Mouse (Mus musculus): ENCODE measurements around the gene Ppdpf. TPM values are rescaled to one million over a fixed set of nuclear protein-coding genes. Genes with fewer than 3 reads are reported as not detected.

Ppdpf gene
- 216 TPM in 2 replicates for polyA plus RNA-seq (2015; fragmentation: Nextera tagmentation; extraction: Ambion mirVana)

GRCm38 (mm10) chr2:181187121-181188000 lies at the start of gene Ppdpf:
Gene Ppdpf, plus strand, starts transcription at chr2:181187247.

GRCm38 (mm10) chr2:181156248-181157121 lies 30.6 kb upstream of the Ppdpf start, which contains the start of gene Eef1a2:
Gene Eef1a2, minus strand, starts transcription at chr2:181157014.

DNA sequence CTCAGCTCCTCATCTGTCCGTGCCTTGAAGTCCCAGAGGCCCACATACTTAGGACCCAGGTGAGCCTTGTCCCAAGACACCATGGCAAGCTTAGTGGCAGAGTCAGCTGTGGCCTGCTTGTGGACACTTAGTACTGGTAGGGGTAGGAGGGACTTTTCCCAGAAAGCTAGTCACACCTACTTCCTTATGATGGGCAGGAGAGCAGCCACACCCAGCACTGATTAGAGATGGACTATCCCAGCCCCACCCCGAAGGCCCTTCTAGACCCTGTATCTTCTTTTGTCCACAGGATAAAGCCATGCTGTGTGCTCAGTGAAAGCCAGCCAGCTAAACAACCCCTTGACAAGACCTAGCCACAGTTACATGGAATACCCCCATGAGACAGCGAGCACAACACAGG lies 15.4 kb downstream of the Ppdpf start, which contains the start of gene Ptk6:
Gene Ptk6, minus strand, starts transcription at position 368 of the 400 bp plus-strand sequence.

DNA sequence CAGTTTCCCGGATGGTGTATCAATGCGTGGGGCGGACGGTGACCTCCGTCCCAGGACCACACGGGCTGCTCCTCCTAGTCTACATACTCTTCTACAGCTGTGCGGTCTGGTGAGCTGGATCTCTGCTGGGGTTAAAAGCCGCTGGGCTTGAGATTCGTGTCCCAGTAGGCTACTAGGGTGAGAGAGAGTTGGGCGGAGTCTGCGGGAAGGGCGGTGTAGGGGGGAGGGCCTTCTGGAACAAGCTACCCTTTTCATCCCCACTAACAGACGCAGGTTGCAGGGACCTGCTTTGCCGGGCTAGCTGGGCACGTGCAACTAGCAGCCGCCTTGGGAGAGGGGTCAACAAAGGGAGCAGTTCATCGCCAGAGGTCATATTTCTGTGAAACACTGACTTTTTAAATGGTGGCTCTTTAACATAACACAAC lies 26.0 kb downstream of the Ppdpf start, which contains the start of gene Srms:
Gene Srms, minus strand, starts transcription at position 165 of the 425 bp plus-strand sequence.

GRCm38 (mm10) chr2:181219538-181220216 lies 32.6 kb downstream of the Ppdpf start, which contains the start of gene Fndc11:
Gene Fndc11, plus strand, starts transcription at chr2:181220013.

Other genes starting within 250 kb of the Ppdpf start
- gene Nkain4, start 232.5 kb upstream of the Ppdpf start, polyA plus RNA-seq (2015; fragmentation: Nextera tagmentation; extraction: Ambion mirVana) = 41.6 and 66.4 TPM in 2 replicates
- gene Arfgap1, start 220.0 kb upstream of the Ppdpf start, polyA plus RNA-seq (2015; fragmentation: Nextera tagmentation; extraction: Ambion mirVana) = 44.6 and 60.0 TPM in 2 replicates
- gene Col20a1, start 200.7 kb upstream of the Ppdpf start, polyA plus RNA-seq (2015; fragmentation: Nextera tagmentation; extraction: Ambion mirVana) = 2.3 and 3.7 TPM in 2 replicates
- 3.1 and 5.4 TPM in 2 replicates for gene Chrna4, start 143.7 kb upstream of the Ppdpf start, polyA plus RNA-seq (2015; fragmentation: Nextera tagmentation; extraction: Ambion mirVana)
- gene Kcnq2, start 51.9 kb upstream of the Ppdpf start, polyA plus RNA-seq (2015; fragmentation: Nextera tagmentation; extraction: Ambion mirVana) = 3.5 and 8.4 TPM in 2 replicates
- gene Eef1a2, start 30.2 kb upstream of the Ppdpf start, polyA plus RNA-seq (2015; fragmentation: Nextera tagmentation; extraction: Ambion mirVana) = 2.8 and 7.1 TPM in 2 replicates
- gene Ptk6, start 15.5 kb downstream of the Ppdpf start, polyA plus RNA-seq (2015; fragmentation: Nextera tagmentation; extraction: Ambion mirVana) = 0.05 TPM in 1 of 2 replicates, not detected in the other
- gene Srms, start 25.9 kb downstream of the Ppdpf start, polyA plus RNA-seq (2015; fragmentation: Nextera tagmentation; extraction: Ambion mirVana) = 0.25 and 0.57 TPM in 2 replicates
- gene Fndc11, start 32.8 kb downstream of the Ppdpf start, polyA plus RNA-seq (2015; fragmentation: Nextera tagmentation; extraction: Ambion mirVana) = 0.41 TPM in 1 of 2 replicates, not detected in the other
- gene Helz2, start 54.8 kb downstream of the Ppdpf start, polyA plus RNA-seq (2015; fragmentation: Nextera tagmentation; extraction: Ambion mirVana) = 0.93 and 1.5 TPM in 2 replicates
- 7.2 and 8.2 TPM in 2 replicates for gene Gmeb2, start 100.8 kb downstream of the Ppdpf start, polyA plus RNA-seq (2015; fragmentation: Nextera tagmentation; extraction: Ambion mirVana)
- 90.5 and 285 TPM in 2 replicates for gene Stmn3, start 127.3 kb downstream of the Ppdpf start, polyA plus RNA-seq (2015; fragmentation: Nextera tagmentation; extraction: Ambion mirVana)
- 12.9 and 16.5 TPM in 2 replicates for gene Rtel1, start 132.5 kb downstream of the Ppdpf start, polyA plus RNA-seq (2015; fragmentation: Nextera tagmentation; extraction: Ambion mirVana)
- gene Zgpat, start 177.7 kb downstream of the Ppdpf start, polyA plus RNA-seq (2015; fragmentation: Nextera tagmentation; extraction: Ambion mirVana) = 16.2 and 28.2 TPM in 2 replicates
- 31.9 and 39.6 TPM in 2 replicates for gene Arfrp1, start 178.2 kb downstream of the Ppdpf start, polyA plus RNA-seq (2015; fragmentation: Nextera tagmentation; extraction: Ambion mirVana)
- 9.4 and 10.7 TPM in 2 replicates for gene Lime1, start 192.8 kb downstream of the Ppdpf start, polyA plus RNA-seq (2015; fragmentation: Nextera tagmentation; extraction: Ambion mirVana)